Mouse (Mus musculus) cerebellum, adult 8-10 months (tissue): ENCODE measurements at regions not wholly inside any gene's neighbourhood (a gene's known extent, or its start where the extent isn't known, plus 50 kb on each side); places are given as distances from the start of the nearest gene placed in this dataset.

Experiments used
- DNase-seq: peaks from one replicate; pipeline ENCODE4 v3.0.0; 2022

DNA sequence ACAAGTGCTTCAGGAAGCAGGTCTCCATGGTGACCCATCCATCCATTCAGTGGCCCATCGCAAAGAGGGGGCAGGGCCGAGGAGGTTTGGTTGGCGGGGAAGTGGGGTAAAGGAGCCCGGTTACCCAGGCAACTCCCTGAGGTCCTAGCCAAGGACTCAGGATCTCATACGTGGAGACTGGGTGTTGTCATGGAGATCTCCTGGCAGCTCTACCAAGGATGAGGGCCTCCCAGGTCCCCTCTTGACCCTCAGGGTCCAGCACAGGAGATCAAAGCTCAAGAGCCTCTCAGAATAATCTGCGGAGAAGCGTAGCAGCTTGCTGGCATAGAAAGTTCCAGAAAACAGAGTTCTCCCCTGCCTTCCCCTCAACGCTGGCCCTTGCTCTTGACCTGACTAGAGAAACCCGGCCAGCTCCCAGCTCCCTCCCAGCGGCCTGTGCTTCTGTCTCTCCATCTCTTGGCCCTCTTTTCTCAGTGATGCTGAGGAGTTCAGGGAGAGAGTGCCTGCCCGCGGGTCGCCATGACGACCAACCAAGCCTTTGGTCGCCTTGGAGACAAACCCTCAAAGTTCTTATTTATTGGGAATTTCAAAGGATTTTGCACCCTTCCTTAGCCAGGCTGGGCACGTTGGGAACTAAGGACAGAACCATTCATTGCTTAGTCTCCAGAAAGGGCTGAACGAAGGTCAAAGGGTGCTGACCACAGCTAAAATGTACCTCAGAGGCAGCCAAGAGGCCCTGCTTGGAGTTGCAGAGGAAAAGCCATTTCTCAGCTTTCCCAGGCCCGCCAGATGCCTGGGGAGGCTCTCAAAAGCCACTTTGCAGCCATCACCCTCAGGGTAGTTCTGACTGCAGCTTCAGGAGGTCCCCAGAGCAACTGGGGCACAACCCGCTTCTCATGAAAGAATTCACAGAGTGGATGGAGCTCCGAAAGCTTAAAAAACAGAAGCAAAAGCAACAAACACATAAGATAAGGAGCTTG is 60.0 kb downstream of the Ubiad1 start:
- no peak for DNase-seq

DNA sequence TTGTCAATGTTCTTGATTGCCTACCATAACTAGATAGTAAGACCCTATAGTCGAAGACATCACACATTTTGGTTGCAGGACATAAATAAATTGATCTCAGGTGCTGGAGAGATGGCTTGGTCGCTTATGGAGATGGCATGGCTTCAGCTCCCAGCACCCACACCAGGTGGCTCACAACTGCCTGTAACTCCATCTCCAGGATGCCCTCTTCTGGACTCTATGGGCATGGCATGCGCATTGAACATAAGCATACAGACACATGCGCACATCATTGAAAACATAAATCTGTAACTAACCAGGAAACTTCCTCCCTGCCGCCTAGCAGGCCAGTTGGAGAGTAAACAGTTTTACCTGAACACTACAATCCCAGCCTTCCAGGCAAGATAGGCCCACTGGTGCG is 64.0 kb downstream of the Ubiad1 start:
- DNase-seq = no peak

DNA sequence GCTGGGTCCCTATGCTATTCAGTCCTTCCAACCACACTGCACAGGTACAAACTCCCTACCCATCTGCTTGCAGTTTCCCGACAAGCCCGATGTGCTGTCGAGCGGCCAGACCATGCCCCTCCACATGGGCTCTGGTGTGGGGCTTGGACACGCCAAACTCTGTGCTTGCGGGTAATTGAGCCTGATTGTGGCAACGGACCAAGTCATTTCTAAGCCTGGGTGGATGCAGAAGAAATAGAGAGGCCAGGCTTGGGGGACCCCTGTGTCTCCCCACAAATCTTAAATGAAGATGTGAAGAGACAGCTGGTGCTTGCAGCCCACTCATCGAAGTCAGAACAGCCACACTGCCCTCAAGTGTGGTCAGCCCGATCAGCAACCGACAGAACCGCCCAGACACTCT is 66.1 kb downstream of the Ubiad1 start:
- no peak for DNase-seq

DNA sequence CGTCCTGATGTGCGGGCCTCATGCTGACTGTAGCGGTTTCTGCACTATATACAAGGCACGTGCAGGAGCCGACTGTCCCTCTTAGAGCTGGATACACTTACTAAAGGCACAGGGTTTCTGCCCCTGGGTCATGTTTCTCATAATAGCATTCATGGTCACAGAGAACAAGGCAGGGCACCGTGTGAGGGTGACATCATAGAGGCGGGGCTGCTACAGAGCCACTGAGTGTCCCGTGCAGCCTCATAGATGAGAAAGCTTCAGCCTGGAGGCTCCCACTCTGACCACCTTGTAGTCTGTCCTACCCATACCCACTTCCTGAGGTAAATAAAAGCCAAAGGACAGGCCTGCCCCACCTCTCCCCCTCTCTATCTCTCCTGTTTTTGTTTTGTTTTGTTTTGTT is 67.2 kb downstream of the Ubiad1 start:
- no peak for DNase-seq

DNA sequence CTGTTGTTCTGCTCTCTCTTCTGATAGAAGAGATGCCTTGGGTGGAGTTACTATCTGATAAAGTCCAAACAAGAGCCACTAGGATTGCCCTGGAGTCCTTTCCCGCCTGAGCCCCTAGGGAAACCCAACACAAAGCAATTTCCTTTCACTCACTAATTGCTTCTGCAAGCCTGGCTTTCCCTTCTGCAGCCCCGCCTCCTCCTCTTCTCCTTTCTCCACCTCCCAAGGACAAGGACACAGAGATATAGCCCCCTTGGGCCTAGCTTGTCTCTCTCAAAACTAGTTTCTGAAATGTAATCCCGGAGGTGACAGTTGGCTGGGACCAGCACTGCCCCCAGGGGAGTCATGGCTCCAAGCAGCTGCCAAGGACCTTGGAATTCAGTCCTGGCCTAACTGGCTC is 68.1 kb downstream of the Ubiad1 start:
- DNase-seq = no peak

DNA sequence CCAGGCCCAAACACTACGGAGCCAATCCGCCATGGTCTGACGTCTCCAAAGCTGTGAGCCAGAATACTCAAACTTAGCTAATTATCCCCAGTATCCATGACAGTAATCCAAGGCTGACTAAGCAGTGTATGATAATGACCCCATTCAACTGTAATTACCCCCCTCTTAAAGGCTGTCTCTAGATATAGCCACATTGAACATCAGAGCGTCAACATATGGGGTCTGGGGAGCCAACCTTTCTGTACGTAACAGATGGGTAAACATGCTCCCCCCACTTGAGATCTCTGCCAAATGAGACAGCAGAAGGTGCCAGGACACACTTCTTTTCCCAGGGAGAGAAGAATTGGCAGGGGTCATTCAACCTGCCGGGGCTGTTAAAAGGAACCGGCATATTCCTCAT is 73.1 kb downstream of the Ubiad1 start:
- DNase-seq = peak; percentile 32

DNA sequence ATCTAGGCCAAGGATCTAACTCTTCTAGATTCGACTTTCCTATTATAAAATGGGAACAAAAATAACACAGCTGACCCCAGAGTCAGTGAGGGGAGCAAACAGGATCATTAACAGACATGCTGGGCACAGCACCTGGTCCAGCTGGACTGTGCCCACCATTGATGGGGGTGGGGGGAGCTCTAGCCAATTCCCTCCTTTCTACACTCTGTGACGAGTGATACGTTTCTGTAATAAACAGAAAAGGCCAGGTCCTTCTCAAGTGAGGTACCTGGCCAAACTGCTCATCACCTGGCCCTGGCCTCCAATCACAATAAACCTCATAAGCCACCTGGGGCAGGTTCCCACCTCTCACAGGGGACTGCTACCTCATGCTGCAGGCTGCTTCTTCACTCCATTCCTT is 76.9 kb downstream of the Ubiad1 start:
- no peak for DNase-seq

DNA sequence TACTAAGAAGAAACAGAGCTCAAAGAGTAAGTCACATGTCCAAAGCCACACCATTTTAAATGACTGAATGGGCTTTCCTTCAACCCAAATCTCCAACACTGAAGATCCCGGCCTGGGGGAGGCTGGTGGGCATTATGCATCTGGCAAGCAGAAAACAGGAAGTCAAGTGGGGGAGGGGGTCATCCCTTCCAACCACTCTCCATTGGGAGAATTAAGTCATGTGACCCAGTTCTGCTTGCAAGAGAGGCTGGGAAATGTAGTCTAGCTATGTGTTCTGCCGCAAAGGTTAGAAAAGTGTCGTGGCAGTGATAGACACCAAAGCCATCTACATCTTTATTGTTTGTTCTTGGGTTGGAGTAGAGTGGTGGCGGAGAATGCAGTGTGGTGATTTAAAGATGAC is 78.0 kb upstream of the Disp3 start:
- no peak for DNase-seq

DNA sequence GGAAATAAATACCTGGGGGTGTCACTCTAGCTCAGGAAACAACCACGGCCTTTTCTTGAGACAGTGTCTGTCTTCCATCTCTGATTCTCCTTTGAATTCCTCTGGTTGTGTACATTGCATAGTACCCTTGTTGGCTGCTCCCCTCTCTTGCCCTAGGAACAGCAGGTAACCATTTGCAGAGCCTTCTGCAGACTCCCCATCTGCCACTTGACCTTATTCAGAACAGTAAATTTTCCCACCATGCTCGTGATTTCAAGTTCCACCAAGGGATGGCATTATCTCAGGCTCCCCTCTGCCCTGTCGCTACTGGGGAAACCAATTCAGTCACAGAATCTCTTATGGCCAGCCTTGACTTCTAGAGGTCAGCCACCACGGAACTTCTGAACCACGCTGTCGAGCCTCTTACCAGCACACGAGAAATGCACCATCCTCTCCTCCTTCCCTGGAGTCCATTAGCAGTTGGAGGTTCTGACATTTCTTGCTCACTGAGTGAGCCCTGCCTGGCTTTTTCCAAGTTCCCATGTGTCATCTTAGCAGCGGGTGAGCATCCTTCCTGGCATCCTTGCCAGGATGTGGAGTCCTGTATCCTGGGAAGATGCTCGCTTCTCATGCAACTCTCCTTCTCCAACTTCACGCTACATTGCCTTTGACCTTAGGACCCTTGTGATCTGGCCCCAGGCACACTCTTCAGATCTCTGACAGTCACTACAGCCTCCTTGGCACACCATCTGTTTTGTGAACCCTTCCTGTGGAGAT is 75.8 kb upstream of the Disp3 start:
- no peak for DNase-seq

DNA sequence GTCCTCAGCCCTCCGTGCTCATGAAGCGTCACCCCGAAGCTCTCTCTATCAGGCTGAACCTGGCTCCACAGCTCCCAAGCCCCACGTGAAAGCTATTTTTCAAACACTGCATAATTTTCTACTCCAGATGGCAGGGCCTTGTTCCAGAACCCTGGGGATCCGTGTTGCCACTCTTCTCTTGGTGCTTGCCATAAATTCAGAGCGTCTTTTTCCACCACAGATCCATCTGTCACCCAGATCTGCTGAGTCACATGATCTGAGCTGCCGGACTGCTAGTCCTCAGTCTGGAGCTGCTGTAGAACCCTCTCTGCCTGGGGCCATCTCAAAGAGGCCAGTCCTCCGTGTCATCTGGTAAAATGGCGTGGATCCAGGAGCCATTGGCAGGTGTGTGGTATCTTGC is 73.2 kb upstream of the Disp3 start:
- DNase-seq = peak; percentile 94

DNA sequence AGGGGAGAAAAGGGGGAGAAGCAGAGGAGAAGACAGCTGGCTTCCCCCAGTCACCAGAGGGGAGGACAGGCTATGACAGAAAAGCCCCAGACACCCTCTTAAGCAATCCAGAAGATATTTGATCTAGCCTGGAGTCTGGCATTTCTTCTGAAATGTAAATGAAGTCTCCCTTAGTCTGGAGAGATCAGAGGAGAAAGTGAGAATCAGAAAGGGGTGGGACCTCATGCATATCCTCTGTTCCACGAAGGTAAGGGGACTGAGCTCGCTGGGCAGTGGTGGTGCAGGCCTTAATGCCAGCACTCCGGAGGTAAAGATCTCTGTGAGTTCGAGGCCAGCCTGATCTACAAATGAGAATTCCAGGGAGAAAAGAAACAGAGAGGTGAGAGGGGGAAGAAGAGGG is 70.6 kb upstream of the Disp3 start:
- no peak for DNase-seq

DNA sequence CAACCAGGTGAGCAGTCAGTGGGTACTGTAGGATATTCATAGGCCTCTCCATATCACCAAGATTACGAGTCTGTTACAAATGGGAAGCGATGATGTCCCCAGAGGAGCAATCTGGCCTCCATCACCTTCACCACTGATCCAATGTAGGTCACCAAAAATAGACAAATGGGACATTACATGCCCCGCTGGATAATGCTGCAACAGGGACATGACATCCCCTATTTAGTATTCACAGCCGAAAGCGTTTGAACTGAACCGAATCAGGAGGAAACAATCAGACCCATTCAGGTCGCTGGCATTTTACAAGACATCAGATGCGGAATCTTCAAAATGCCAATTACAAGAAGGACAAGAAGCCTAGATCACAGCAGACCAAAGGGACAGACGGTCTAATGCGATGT is 69.5 kb upstream of the Disp3 start:
- peak; percentile 28 for DNase-seq

DNA sequence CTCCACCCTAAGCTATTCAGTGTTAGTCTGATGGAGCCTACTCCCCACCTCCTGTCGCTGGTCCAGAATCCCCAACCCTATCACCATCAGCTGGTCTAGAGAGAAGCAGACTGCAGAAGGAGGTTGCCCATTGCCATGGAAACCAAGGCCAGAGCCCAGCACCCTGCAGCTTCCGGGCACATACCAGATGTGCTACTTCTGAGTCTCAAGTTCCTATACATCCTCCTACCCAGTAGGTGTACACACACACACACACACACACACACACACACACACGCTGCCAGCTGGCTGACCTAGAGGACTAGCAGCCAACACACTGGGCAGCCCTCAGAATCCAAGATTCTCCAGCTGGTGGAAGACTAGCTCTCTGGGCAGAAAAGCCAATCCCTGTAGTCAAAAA is 68.9 kb upstream of the Disp3 start:
- DNase-seq = peak; percentile 29

DNA sequence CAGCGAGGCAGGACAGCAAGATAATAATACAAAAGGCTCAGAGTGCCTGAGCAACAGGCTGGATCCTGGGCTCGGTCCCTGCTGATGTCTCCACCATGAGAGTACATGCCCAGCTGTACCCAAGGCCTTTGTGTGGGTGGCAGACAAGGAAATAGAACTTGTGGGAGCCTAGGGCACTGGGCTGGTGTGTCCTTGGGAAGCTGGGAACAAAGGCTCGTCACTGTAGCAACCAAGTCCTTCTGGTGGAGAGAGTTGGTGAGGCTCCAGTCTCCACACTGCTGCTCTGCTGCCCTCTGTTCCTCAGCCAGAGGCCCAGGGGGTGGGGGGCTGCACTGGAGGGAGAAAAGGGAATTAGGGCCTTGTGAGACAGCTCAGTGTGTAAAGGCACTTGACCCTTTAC is 66.2 kb upstream of the Disp3 start:
- DNase-seq = no peak

DNA sequence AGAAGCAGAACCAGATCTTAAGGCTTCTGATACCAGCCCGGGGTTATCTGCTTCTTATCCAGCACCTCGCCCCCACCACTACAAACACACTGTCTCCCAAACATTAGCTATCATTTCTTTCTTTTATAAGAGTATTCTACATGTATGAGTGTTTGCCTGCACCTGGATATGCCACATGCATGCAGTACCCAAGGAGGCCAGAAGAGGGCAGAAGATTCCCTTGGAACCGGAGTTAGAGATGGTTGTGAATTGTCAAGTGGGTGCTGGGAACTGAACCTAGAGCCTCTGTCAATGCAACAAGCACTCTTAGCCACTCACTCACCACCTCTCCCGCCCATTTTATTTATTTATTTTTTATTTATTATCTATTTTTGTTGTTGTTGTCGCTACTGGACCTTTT is 64.9 kb upstream of the Disp3 start:
- DNase-seq = no peak

DNA sequence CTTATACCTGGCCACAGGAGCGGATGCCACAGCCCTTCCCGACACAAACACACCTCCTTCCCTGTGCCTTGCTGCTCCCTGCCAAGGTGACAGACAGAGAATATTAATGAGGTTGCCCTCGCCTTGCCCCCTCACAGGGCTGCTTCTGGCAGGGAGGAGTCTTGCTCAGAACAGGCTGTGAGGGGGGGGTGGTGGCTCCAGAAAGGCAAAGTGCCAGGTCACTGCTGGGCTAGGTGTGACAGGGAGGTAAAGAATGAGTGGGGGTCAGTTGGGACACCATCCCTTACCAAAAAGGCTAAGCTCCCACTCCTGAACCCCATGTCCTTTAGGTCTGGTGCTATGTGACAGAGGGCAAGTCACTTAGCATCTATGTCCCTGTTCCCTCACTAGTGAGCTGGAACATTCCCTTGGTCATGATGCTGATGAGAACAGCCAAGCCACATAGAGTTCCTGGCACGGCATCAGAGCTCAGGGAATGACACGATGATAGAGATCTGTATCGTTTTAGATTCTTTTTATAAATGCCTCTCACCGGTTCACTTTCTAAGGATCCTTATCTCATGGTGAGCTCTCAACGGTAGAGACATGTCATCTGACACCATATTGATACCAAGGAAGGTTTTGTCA is 53.9 kb upstream of the Disp3 start:
- no peak for DNase-seq

DNA sequence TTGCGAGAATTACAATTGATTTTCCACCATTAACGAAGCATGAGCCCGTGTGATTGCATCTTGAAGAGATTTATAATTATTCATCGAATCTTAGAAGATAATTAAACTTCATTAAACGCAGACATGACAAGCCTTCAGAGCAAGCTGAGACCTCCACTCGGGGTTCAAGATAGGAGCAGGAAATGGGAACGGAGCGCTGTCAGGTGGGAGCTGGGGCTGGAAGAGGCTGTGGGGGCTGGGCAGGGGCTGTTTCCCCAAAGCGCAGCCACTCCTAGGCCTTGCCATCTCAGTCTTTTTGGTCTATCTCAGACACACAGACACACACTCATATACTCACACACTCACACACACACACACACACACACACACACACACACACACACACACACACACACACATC is 52.6 kb upstream of the Disp3 start:
- no peak for DNase-seq

DNA sequence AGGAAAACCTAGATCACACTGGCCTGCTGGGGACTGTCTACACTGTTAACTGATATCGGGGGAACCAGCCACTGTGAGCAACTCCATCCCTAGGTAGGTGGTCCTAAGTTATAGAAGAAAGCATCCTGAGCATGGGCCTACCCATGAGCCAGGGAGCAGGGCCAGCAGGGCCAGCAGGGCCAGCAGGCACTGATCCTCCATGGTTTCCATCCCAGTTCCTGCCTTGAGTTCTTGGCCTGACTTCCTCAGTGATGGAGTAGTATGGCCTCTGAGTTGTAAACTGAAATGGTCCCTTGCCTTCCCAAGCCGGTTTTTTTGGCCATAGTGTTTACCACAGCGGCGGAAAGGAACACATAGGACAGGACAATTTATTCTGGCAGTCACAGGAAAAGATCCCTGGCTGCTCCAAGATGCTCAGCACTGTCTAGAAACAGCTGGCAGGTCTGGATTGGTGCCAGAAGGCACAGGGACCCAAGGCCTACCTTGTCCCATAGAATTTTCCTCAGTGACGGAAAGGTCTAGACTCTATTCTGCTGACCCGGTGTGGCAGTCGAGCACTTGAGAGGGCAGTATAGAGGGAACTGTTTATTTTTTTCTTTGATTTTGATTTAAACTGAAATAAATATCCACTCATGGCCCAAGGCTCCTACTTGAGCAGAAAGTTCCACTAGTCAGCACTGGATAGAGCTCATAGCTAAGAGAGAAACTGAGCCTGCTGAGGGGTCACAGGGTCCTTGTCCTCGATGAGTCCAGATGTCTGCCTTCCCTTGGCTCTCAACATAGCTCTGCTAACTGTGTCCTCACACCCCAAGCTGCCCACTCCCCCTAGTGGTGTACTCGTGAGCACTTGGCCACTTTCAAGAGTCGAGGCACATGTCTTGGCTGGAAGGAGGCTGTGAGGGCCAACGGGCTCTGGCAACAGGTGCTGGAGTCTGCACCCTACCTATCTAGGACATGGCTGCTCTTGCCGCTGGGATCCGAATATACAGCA is 50.4 kb upstream of the Disp3 start:
- DNase-seq = no peak
